Mouse (Mus musculus): Measurements from ENCODE around the gene Lrrc28. TPM values are rescaled to one million over a fixed set of nuclear protein-coding genes. Genes with fewer than 3 reads are reported as not detected.

Gene Lrrc28
- polyA plus RNA-seq, 1 experiment from 2014 or later, result 13.5 TPM

- Histone ChIP-seq H3K27ac (ENCODE audit: low read length) (no peak overlapping the region), H3K4me2 (ENCODE audit: low read depth, low read length) (no peak overlapping the region), H3K36me3 (ENCODE audit: control insufficient read depth, insufficient read depth, low read length) (peaks cover 14% of the 10 kb centered on the region), H3K4me1 (replicated peaks; ENCODE audit: control insufficient read depth, insufficient read depth, low read length) (peaks cover 10% of the 10 kb centered on the region), H3K27me3 (ENCODE audit: control insufficient read depth, insufficient read depth, low read depth, low read length) (no peaks in the 10 kb centered on the region), H3K4me3 (ENCODE audit: low read length) (no peak overlapping the region), H3K9ac (ENCODE audit: low read length) (no peak overlapping the region), H3K9me3 (ENCODE audit: control insufficient read depth, low read length) (no peaks in the 10 kb centered on the region)
- no peak for ATAC-seq (ENCODE audit: low read depth)
- WGBS, result 70% methylated on average over 16 of the region's 16 CpGs
These were observed 33.9 kb upstream of the Lrrc28 start for GRCm38 (mm10) chr7:67678878-67679499.

- ATAC-seq (ENCODE audit: low read depth), result no peak
- WGBS, result 58% methylated on average over 5 of the region's 5 CpGs
- H3K4me3 ChIP-seq (ENCODE audit: low read length), result no peak overlapping the region
These were observed 28.6 kb upstream of the Lrrc28 start for GRCm38 (mm10) chr7:67673656-67674055.

GRCm38 (mm10) chr7:67672650-67673049 is 27.6 kb upstream of the Lrrc28 start:
- Histone ChIP-seq H3K27ac (ENCODE audit: low read length) (no peak overlapping the region), H3K27me3 (ENCODE audit: control insufficient read depth, insufficient read depth, low read depth, low read length) (no peaks in the 10 kb centered on the region), H3K36me3 (ENCODE audit: control insufficient read depth, insufficient read depth, low read length) (peaks cover 7% of the 10 kb centered on the region), H3K4me1 (replicated peaks; ENCODE audit: control insufficient read depth, insufficient read depth, low read length) (peaks cover 10% of the 10 kb centered on the region), H3K9me3 (ENCODE audit: control insufficient read depth, low read length) (no peaks in the 10 kb centered on the region), H3K4me2 (ENCODE audit: low read depth, low read length) (no peak overlapping the region), H3K9ac (ENCODE audit: low read length) (no peak overlapping the region), H3K4me3 (ENCODE audit: low read length) (no peak overlapping the region)
- 5% methylated on average over 10 of the region's 10 CpGs for WGBS
- peak; percentile 79 for ATAC-seq (ENCODE audit: low read depth)

More at GRCm38 (mm10) chr7:67673656-67674055, 28.6 kb upstream of the Lrrc28 start:
- H3K27me3 ChIP-seq (ENCODE audit: control insufficient read depth, insufficient read depth, low read depth, low read length), result no peaks in the 10 kb centered on the region
- H3K4me2 ChIP-seq (ENCODE audit: low read depth, low read length), result no peak overlapping the region
- no peak overlapping the region for H3K27ac ChIP-seq (ENCODE audit: low read length)
- peaks cover 7% of the 10 kb centered on the region for H3K36me3 ChIP-seq (ENCODE audit: control insufficient read depth, insufficient read depth, low read length)
- no peak overlapping the region for H3K9ac ChIP-seq (ENCODE audit: low read length)
- no peaks in the 10 kb centered on the region for H3K9me3 ChIP-seq (ENCODE audit: control insufficient read depth, low read length)
- peaks cover 10% of the 10 kb centered on the region for H3K4me1 ChIP-seq (replicated peaks; ENCODE audit: control insufficient read depth, insufficient read depth, low read length)

GRCm38 (mm10) chr7:67670965-67671364 is 25.9 kb upstream of the Lrrc28 start:
- Histone ChIP-seq H3K36me3 (ENCODE audit: control insufficient read depth, insufficient read depth, low read length) (peaks cover 7% of the 10 kb centered on the region), H3K9ac (ENCODE audit: low read length) (no peak overlapping the region), H3K27me3 (ENCODE audit: control insufficient read depth, insufficient read depth, low read depth, low read length) (no peaks in the 10 kb centered on the region), H3K9me3 (ENCODE audit: control insufficient read depth, low read length) (no peaks in the 10 kb centered on the region), H3K4me3 (ENCODE audit: low read length) (no peak overlapping the region), H3K4me2 (ENCODE audit: low read depth, low read length) (no peak overlapping the region), H3K4me1 (replicated peaks; ENCODE audit: control insufficient read depth, insufficient read depth, low read length) (peaks cover 10% of the 10 kb centered on the region), H3K27ac (ENCODE audit: low read length) (no peak overlapping the region)
- WGBS, result 85% methylated on average over 1 of the region's 1 CpGs
- ATAC-seq (ENCODE audit: low read depth), result no peak

GRCm38 (mm10) chr7:67663981-67664694 is 19.1 kb upstream of the Lrrc28 start:
- Histone ChIP-seq H3K27me3 (ENCODE audit: control insufficient read depth, insufficient read depth, low read depth, low read length) (no peaks in the 10 kb centered on the region), H3K27ac (ENCODE audit: low read length) (no peak overlapping the region), H3K4me1 (replicated peaks; ENCODE audit: control insufficient read depth, insufficient read depth, low read length) (peaks cover 4% of the 10 kb centered on the region; the same call in 1 of the 2 replicates), H3K9ac (ENCODE audit: low read length) (no peak overlapping the region), H3K4me3 (ENCODE audit: low read length) (no peak overlapping the region), H3K4me2 (ENCODE audit: low read depth, low read length) (no peak overlapping the region), H3K9me3 (ENCODE audit: control insufficient read depth, low read length) (no peaks in the 10 kb centered on the region), H3K36me3 (ENCODE audit: control insufficient read depth, insufficient read depth, low read length) (peaks cover 9% of the 10 kb centered on the region)
- 78% methylated on average over 14 of the region's 14 CpGs for WGBS
- ATAC-seq (ENCODE audit: low read depth), result peak; percentile 26; the same call in 1 of the 2 replicates

GRCm38 (mm10) chr7:67662424-67662823 is 17.4 kb upstream of the Lrrc28 start:
- H3K4me2 ChIP-seq (ENCODE audit: low read depth, low read length), result no peak overlapping the region
- H3K4me1 ChIP-seq (replicated peaks; ENCODE audit: control insufficient read depth, insufficient read depth, low read length), result peaks cover 4% of the 10 kb centered on the region; the same call in 1 of the 2 replicates
- WGBS, result 70% methylated on average over 5 of the region's 5 CpGs
- H3K27me3 ChIP-seq (ENCODE audit: control insufficient read depth, insufficient read depth, low read depth, low read length), result no peaks in the 10 kb centered on the region
- H3K9me3 ChIP-seq (ENCODE audit: control insufficient read depth, low read length), result no peaks in the 10 kb centered on the region
- no peak overlapping the region for H3K4me3 ChIP-seq (ENCODE audit: low read length)
- H3K27ac ChIP-seq (ENCODE audit: low read length), result no peak overlapping the region
- no peak for ATAC-seq (ENCODE audit: low read depth)
- no peak overlapping the region for H3K9ac ChIP-seq (ENCODE audit: low read length)
- H3K36me3 ChIP-seq (ENCODE audit: control insufficient read depth, insufficient read depth, low read length), result peaks cover 9% of the 10 kb centered on the region

- no peak for ATAC-seq (ENCODE audit: low read depth)
- H3K27ac ChIP-seq (ENCODE audit: low read length), result no peak overlapping the region
- no peaks in the 10 kb centered on the region for H3K27me3 ChIP-seq (ENCODE audit: control insufficient read depth, insufficient read depth, low read depth, low read length)
- no peak overlapping the region for H3K9ac ChIP-seq (ENCODE audit: low read length)
- 81% methylated on average over 4 of the region's 4 CpGs for WGBS
- H3K4me1 ChIP-seq (replicated peaks; ENCODE audit: control insufficient read depth, insufficient read depth, low read length), result peaks cover 11% of the 10 kb centered on the region
- H3K4me3 ChIP-seq (ENCODE audit: low read length), result no peak overlapping the region
- H3K9me3 ChIP-seq (ENCODE audit: control insufficient read depth, low read length), result no peaks in the 10 kb centered on the region
- H3K36me3 ChIP-seq (ENCODE audit: control insufficient read depth, insufficient read depth, low read length), result no peaks in the 10 kb centered on the region; the same call in 1 of the 2 replicates
- H3K4me2 ChIP-seq (ENCODE audit: low read depth, low read length), result no peak overlapping the region
These were observed 13.0 kb upstream of the Lrrc28 start for GRCm38 (mm10) chr7:67658110-67658509.

GRCm38 (mm10) chr7:67655186-67655585 is 10.1 kb upstream of the Lrrc28 start:
- 27% methylated on average over 1 of the region's 1 CpGs for WGBS
- no peak overlapping the region for H3K9ac ChIP-seq (ENCODE audit: low read length)
- no peaks in the 10 kb centered on the region for H3K9me3 ChIP-seq (ENCODE audit: control insufficient read depth, low read length)
- no peaks in the 10 kb centered on the region for H3K27me3 ChIP-seq (ENCODE audit: control insufficient read depth, insufficient read depth, low read depth, low read length)
- H3K27ac ChIP-seq (ENCODE audit: low read length), result peak overlapping the region; percentile 34
- ATAC-seq (ENCODE audit: low read depth), result no peak
- no peaks in the 10 kb centered on the region for H3K36me3 ChIP-seq (ENCODE audit: control insufficient read depth, insufficient read depth, low read length)
- H3K4me3 ChIP-seq (ENCODE audit: low read length), result no peak overlapping the region
- peaks cover 10% of the 10 kb centered on the region for H3K4me1 ChIP-seq (replicated peaks; ENCODE audit: control insufficient read depth, insufficient read depth, low read length)
- H3K4me2 ChIP-seq (ENCODE audit: low read depth, low read length), result no peak overlapping the region

- no peak for ATAC-seq (ENCODE audit: low read depth)
These were observed 9.6 kb upstream of the Lrrc28 start for GRCm38 (mm10) chr7:67654668-67655067.

More at GRCm38 (mm10) chr7:67654668-67655067, 9.6 kb upstream of the Lrrc28 start:
- no peaks in the 10 kb centered on the region for H3K9me3 ChIP-seq (ENCODE audit: control insufficient read depth, low read length)
- no peak overlapping the region for H3K4me3 ChIP-seq (ENCODE audit: low read length)
- 48% methylated on average over 7 of the region's 7 CpGs for WGBS
- H3K27me3 ChIP-seq (ENCODE audit: control insufficient read depth, insufficient read depth, low read depth, low read length), result no peaks in the 10 kb centered on the region
- H3K36me3 ChIP-seq (ENCODE audit: control insufficient read depth, insufficient read depth, low read length), result no peaks in the 10 kb centered on the region
- no peak overlapping the region for H3K9ac ChIP-seq (ENCODE audit: low read length)
- H3K27ac ChIP-seq (ENCODE audit: low read length), result peak overlapping the region; percentile 34
- H3K4me2 ChIP-seq (ENCODE audit: low read depth, low read length), result no peak overlapping the region
- peaks cover 14% of the 10 kb centered on the region for H3K4me1 ChIP-seq (replicated peaks; ENCODE audit: control insufficient read depth, insufficient read depth, low read length)
